ENCODE assay signal across 18 mouse cellular contexts in genomic region chr4:129706750-129707149, GRCm38 (mm10). TPM values are rescaled to one million over a fixed set of nuclear protein-coding genes. Genes with fewer than 3 reads are reported as not detected.
DNase-seq lines count a peak whose midpoint lies in the region; ATAC-seq and TF ChIP-seq lines count a peak whose summit lies in the region.
"Had no signal": no experiment of that assay in that cellular context is flagged by ENCODE, and none has a peak within 500 bp of the region (broad histone marks: within the 10 kb centered on the region; RNA-seq: fewer than 3 reads in every experiment).

No protein-coding gene starts in this region.

- no peaks in the 10 kb centered on the region for H3K9me3 ChIP-seq in embryonic facial prominence, embryonic 14.5 days (ENCODE audit: control insufficient read depth, low read length)
- no peaks in the 10 kb centered on the region for H3K9me3 ChIP-seq in embryonic facial prominence, embryonic 10.5 days
- no peaks in the 10 kb centered on the region for H3K9me3 ChIP-seq in midbrain, embryonic 12.5 days
- no peaks in the 10 kb centered on the region for H3K9me3 ChIP-seq in midbrain, embryonic 10.5 days (replicated peaks)
- no peaks in the 10 kb centered on the region for H3K9me3 ChIP-seq in neural tube, embryonic 14.5 days (ENCODE audit: control insufficient read depth, low read length)
- H3K9me3 ChIP-seq: embryonic facial prominence, embryonic 12.5 days; liver, embryonic 15.5 days; stomach, embryonic 15.5 days had no signal

- DNase-seq in embryonic facial prominence, embryonic 14.5 days (ENCODE audit: low spot score), result peak; percentile 39
- DNase-seq in embryonic facial prominence, embryonic 10.5 days (ENCODE audit: low spot score), result no peak
- DNase-seq in midbrain, embryonic 10.5 days (ENCODE audit: low spot score), result no peak
- peak; percentile 50 to 55 for DNase-seq in layer of hippocampus, adult 2 months (ENCODE audit: low spot score in 2 of 2)
- DNase-seq in right cerebral cortex, postnatal 36 days (ENCODE audit: low spot score in 2 of 2), result no peak
- no peak for DNase-seq in cerebellum, postnatal 36 days
- DNase-seq: adrenal gland, postnatal 14 days; cerebellum, adult 9-11 months; heart, adult 2 months; lung, postnatal 36 days; right cerebral cortex, adult 18-20 months; spleen, adult 18-20 months; thymus, postnatal 14 days had no signal

- H3K4me3 ChIP-seq in embryonic facial prominence, embryonic 14.5 days (ENCODE audit: low read depth, low read length), result no peak overlapping the region
- no peak overlapping the region for H3K4me3 ChIP-seq in embryonic facial prominence, embryonic 10.5 days
- H3K4me3 ChIP-seq in midbrain, embryonic 12.5 days, result no peak overlapping the region
- H3K4me3 ChIP-seq in midbrain, embryonic 10.5 days, result no peak overlapping the region
- no peak overlapping the region for H3K4me3 ChIP-seq in layer of hippocampus, adult 2 months
- H3K4me3 ChIP-seq in neural tube, embryonic 14.5 days (ENCODE audit: low read depth, low read length), result no peak overlapping the region
- H3K4me3 ChIP-seq: embryonic facial prominence, embryonic 12.5 days; heart, adult 2 months; liver, embryonic 15.5 days; stomach, embryonic 15.5 days had no signal

- ATAC-seq in embryonic facial prominence, embryonic 14.5 days (ENCODE audit: low read depth), result no peak
- ATAC-seq in midbrain, embryonic 12.5 days (ENCODE audit: low FRiP score, low read depth), result no peak
- no peak for ATAC-seq in neural tube, embryonic 14.5 days (ENCODE audit: low read depth)

- H3K4me2 ChIP-seq in embryonic facial prominence, embryonic 14.5 days (ENCODE audit: low read depth, low read length), result no peak overlapping the region
- H3K4me2 ChIP-seq in midbrain, embryonic 12.5 days (replicated peaks), result no peak overlapping the region
- H3K4me2 ChIP-seq in neural tube, embryonic 14.5 days (ENCODE audit: low read depth, low read length), result no peak overlapping the region
- H3K4me2 ChIP-seq: embryonic facial prominence, embryonic 12.5 days; liver, embryonic 15.5 days; stomach, embryonic 15.5 days had no signal

- no peak for TF ChIP-seq CTCF in layer of hippocampus, adult 2 months (conservative IDR thresholded peaks at IDR 0.05)

- H3K36me3 ChIP-seq in embryonic facial prominence, embryonic 14.5 days (ENCODE audit: control insufficient read depth, insufficient read depth, low read length), result peaks cover 94% of the 10 kb centered on the region
- H3K36me3 ChIP-seq in embryonic facial prominence, embryonic 10.5 days (replicated peaks), result peaks cover 100% of the 10 kb centered on the region
- peaks cover 78% of the 10 kb centered on the region for H3K36me3 ChIP-seq in midbrain, embryonic 12.5 days
- H3K36me3 ChIP-seq in midbrain, embryonic 10.5 days, result peaks cover 100% of the 10 kb centered on the region
- H3K36me3 ChIP-seq in neural tube, embryonic 14.5 days (ENCODE audit: control insufficient read depth, insufficient read depth, low read length), result peaks cover 50% of the 10 kb centered on the region

- no peaks in the 10 kb centered on the region for H3K27me3 ChIP-seq in embryonic facial prominence, embryonic 14.5 days (replicated peaks; ENCODE audit: control insufficient read depth, insufficient read depth, low read length)
- no peaks in the 10 kb centered on the region for H3K27me3 ChIP-seq in embryonic facial prominence, embryonic 10.5 days (replicated peaks; ENCODE audit: low read depth, poor library complexity, severe bottlenecking)
- H3K27me3 ChIP-seq in midbrain, embryonic 12.5 days, result no peaks in the 10 kb centered on the region
- no peaks in the 10 kb centered on the region for H3K27me3 ChIP-seq in midbrain, embryonic 10.5 days (ENCODE audit: low read depth, poor library complexity, severe bottlenecking)
- H3K27me3 ChIP-seq in neural tube, embryonic 14.5 days (ENCODE audit: control insufficient read depth, insufficient read depth, low read length), result no peaks in the 10 kb centered on the region
- H3K27me3 ChIP-seq: embryonic facial prominence, embryonic 12.5 days; liver, embryonic 15.5 days; stomach, embryonic 15.5 days had no signal

- H3K9ac ChIP-seq in embryonic facial prominence, embryonic 14.5 days (ENCODE audit: low read depth, low read length), result no peak overlapping the region
- H3K9ac ChIP-seq in midbrain, embryonic 12.5 days (replicated peaks), result no peak overlapping the region
- no peak overlapping the region for H3K9ac ChIP-seq in neural tube, embryonic 14.5 days (replicated peaks; ENCODE audit: low read depth, low read length)
- H3K9ac ChIP-seq: embryonic facial prominence, embryonic 12.5 days; liver, embryonic 15.5 days; stomach, embryonic 15.5 days had no signal

- H3K4me1 ChIP-seq in embryonic facial prominence, embryonic 14.5 days (ENCODE audit: control insufficient read depth, insufficient read depth, low read length), result 0 out of 2 replicates have a peak, but pooled peaks cover 4% of the 10 kb centered on the region
- H3K4me1 ChIP-seq in embryonic facial prominence, embryonic 10.5 days, result peaks cover 16% of the 10 kb centered on the region
- peaks cover 36% of the 10 kb centered on the region for H3K4me1 ChIP-seq in midbrain, embryonic 12.5 days
- H3K4me1 ChIP-seq in midbrain, embryonic 10.5 days, result peaks cover 15% of the 10 kb centered on the region
- peaks cover 10% of the 10 kb centered on the region for H3K4me1 ChIP-seq in neural tube, embryonic 14.5 days (ENCODE audit: control insufficient read depth, insufficient read depth, low read length)

- WGBS in embryonic facial prominence, embryonic 14.5 days, result 58% methylated on average over 3 of the region's 3 CpGs
- 75% methylated on average over 3 of the region's 3 CpGs for WGBS in embryonic facial prominence, embryonic 10.5 days
- 53% methylated on average over 3 of the region's 3 CpGs for WGBS in midbrain, embryonic 12.5 days
- 70% methylated on average over 3 of the region's 3 CpGs for WGBS in midbrain, embryonic 10.5 days
- WGBS in neural tube, embryonic 14.5 days, result 38% methylated on average over 3 of the region's 3 CpGs

- H3K27ac ChIP-seq in embryonic facial prominence, embryonic 14.5 days (replicated peaks; ENCODE audit: low read depth, low read length), result peak overlapping the region; percentile 31; the same call in 1 of the 2 replicates
- no peak overlapping the region for H3K27ac ChIP-seq in embryonic facial prominence, embryonic 10.5 days (replicated peaks)
- H3K27ac ChIP-seq in midbrain, embryonic 12.5 days (replicated peaks), result peak overlapping the region; percentile 44
- no peak overlapping the region for H3K27ac ChIP-seq in midbrain, embryonic 10.5 days (replicated peaks)
- H3K27ac ChIP-seq in layer of hippocampus, adult 2 months, result peak overlapping the region; percentile 89
- H3K27ac ChIP-seq in neural tube, embryonic 14.5 days (ENCODE audit: low read depth, low read length), result peak overlapping the region; percentile 48; the same call in 1 of the 2 replicates
- H3K27ac ChIP-seq: embryonic facial prominence, embryonic 12.5 days; heart, adult 2 months; liver, embryonic 15.5 days; stomach, embryonic 15.5 days had no signal

RNA-seq across cellular contexts. Expression of gene Tmem39b, which starts 10.1 kb away (rescaled TPM):
- polyA plus RNA-seq in embryonic facial prominence, embryonic 14.5 days (2014; fragmentation: Nextera tagmentation; extraction: Ambion mirVana), result 22.1 and 25.0 TPM in 2 replicates
- polyA plus RNA-seq in embryonic facial prominence, embryonic 10.5 days (2016; fragmentation: Nextera tagmentation; extraction: Ambion mirVana), result 14.3 and 14.7 TPM in 2 replicates
- 17.3 and 21.9 TPM in 2 replicates for polyA plus RNA-seq in midbrain, embryonic 12.5 days (2016; fragmentation: Nextera tagmentation; extraction: Ambion mirVana)
- polyA plus RNA-seq in midbrain, embryonic 10.5 days (2016; fragmentation: Nextera tagmentation; extraction: Ambion mirVana), result 15.1 and 17.4 TPM in 2 replicates
- 10 to 100 TPM; 14.6 TPM for total RNA-seq in layer of hippocampus, adult 2 months (2021)
- 22.9 and 23.3 TPM in 2 replicates for polyA plus RNA-seq in neural tube, embryonic 14.5 days (2014; fragmentation: Nextera tagmentation; extraction: Ambion mirVana)

RNA-seq across cellular contexts. Expression of gene Kpna6, which starts 34.2 kb away (rescaled TPM):
- polyA plus RNA-seq in embryonic facial prominence, embryonic 14.5 days (2014; fragmentation: Nextera tagmentation; extraction: Ambion mirVana), result 14.1 and 14.8 TPM in 2 replicates
- polyA plus RNA-seq in embryonic facial prominence, embryonic 10.5 days (2016; fragmentation: Nextera tagmentation; extraction: Ambion mirVana), result 14.0 and 15.1 TPM in 2 replicates
- polyA plus RNA-seq in midbrain, embryonic 12.5 days (2016; fragmentation: Nextera tagmentation; extraction: Ambion mirVana), result 15.2 and 16.3 TPM in 2 replicates
- 14.7 and 16.0 TPM in 2 replicates for polyA plus RNA-seq in midbrain, embryonic 10.5 days (2016; fragmentation: Nextera tagmentation; extraction: Ambion mirVana)
- total RNA-seq in layer of hippocampus, adult 2 months (2021), result 10 to 100 TPM; 88.7 to 97.9 TPM
- 17.2 and 19.7 TPM in 2 replicates for polyA plus RNA-seq in neural tube, embryonic 14.5 days (2014; fragmentation: Nextera tagmentation; extraction: Ambion mirVana)

RNA-seq across cellular contexts. Expression of gene Khdrbs1, which starts 35.4 kb away (rescaled TPM):
- 94.2 and 104 TPM in 2 replicates for polyA plus RNA-seq in embryonic facial prominence, embryonic 14.5 days (2014; fragmentation: Nextera tagmentation; extraction: Ambion mirVana)
- 156 and 166 TPM in 2 replicates for polyA plus RNA-seq in embryonic facial prominence, embryonic 10.5 days (2016; fragmentation: Nextera tagmentation; extraction: Ambion mirVana)
- polyA plus RNA-seq in midbrain, embryonic 12.5 days (2016; fragmentation: Nextera tagmentation; extraction: Ambion mirVana), result 224 and 239 TPM in 2 replicates
- polyA plus RNA-seq in midbrain, embryonic 10.5 days (2016; fragmentation: Nextera tagmentation; extraction: Ambion mirVana), result 152 and 162 TPM in 2 replicates
- total RNA-seq in layer of hippocampus, adult 2 months (2021), result 10 to 100 TPM; 87.4 to 92.5 TPM
- polyA plus RNA-seq in neural tube, embryonic 14.5 days (2014; fragmentation: Nextera tagmentation; extraction: Ambion mirVana), result 105 and 141 TPM in 2 replicates

Comparison
In these comparisons a context has a peak if more than half of its experiments do, and no peak if none do; other contexts are left out.
1. DNase-seq: peak in embryonic facial prominence, embryonic 14.5 days (single experiment) and layer of hippocampus, adult 2 months (2 of 2); none in embryonic facial prominence, embryonic 10.5 days (single experiment), midbrain, embryonic 10.5 days (single experiment), right cerebral cortex, postnatal 36 days (0 of 2) and cerebellum, postnatal 36 days (0 of 2).
2. H3K27ac ChIP-seq: peak in embryonic facial prominence, embryonic 14.5 days (single experiment), midbrain, embryonic 12.5 days (single experiment), layer of hippocampus, adult 2 months (single experiment) and neural tube, embryonic 14.5 days (single experiment); none in embryonic facial prominence, embryonic 10.5 days (single experiment) and midbrain, embryonic 10.5 days (single experiment).